Mouse (Mus musculus) cerebellum, adult 2 months (tissue): ENCODE data around the gene Steap3. TPM values are rescaled to one million over a fixed set of nuclear protein-coding genes. Genes with fewer than 3 reads are reported as not detected.

Experiments
- DNase-seq, 2 experiments: peaks; one replicate each; pipeline ENCODE4 v3.0.0; 2021
- H3K27ac ChIP-seq: fragments of 200-500 bp; 2 replicates; pipeline ENCODE4 v1.5.1; 2012; ENCODE audit warnings: low read length, control low read depth, inconsistent platforms; ENCODE audit not compliant: insufficient read depth
- H3K27me3 ChIP-seq: fragments of 200-500 bp; 2 replicates; pipeline ENCODE4 v1.6.1; 2012; ENCODE audit warnings: inconsistent platforms, mild to moderate bottlenecking, low read length, moderate library complexity; ENCODE audit not compliant: control insufficient read depth, insufficient read depth
- H3K4me1 ChIP-seq: fragments of 200-500 bp; 2 replicates; pipeline ENCODE4 v1.6.1; 2011; ENCODE audit warnings: low read length; ENCODE audit not compliant: control insufficient read depth, insufficient read depth
- H3K4me3 ChIP-seq: fragments of 200-500 bp; replicated peaks from 2 replicates; pipeline ENCODE3; 2011; ENCODE audit warnings: mild to moderate bottlenecking, low read depth, low read length, control low read depth; ENCODE audit not compliant: insufficient read depth
- CTCF ChIP-seq: fragments of 200-500 bp; IDR thresholded peaks from 2 replicates; pipeline ENCODE4 v1.5.1; 2011; ENCODE audit warnings: low read depth, mild to moderate bottlenecking, control low read depth, low read length, moderate library complexity, borderline replicate concordance; ENCODE audit not compliant: insufficient read depth
- POLR2A ChIP-seq: fragments of 200-500 bp; IDR thresholded peaks from 2 replicates; pipeline ENCODE4 v1.6.1; 2011; ENCODE audit warnings: low read length, control low read depth, borderline replicate concordance; ENCODE audit not compliant: insufficient read depth
- WGBS: fragments of 180-500 bp; shearing (Covaris S2); methylation state at CpG from one replicate; pipeline ENCODE4 v1.1.7; 2018; 5-methylcytosine and 5-hydroxymethylcytosine counted together
- polyA plus RNA-seq: library from polyadenylated mRNA; depleted of rRNA; stranded (reverse); fragments of >200 nt; gene quantifications from 2 replicates; pipeline ENCODE4 v1.2.3, GENCODE M21; 2012

Steap3 gene
- polyA plus RNA-seq, 1 experiment = 3.5 TPM

DNA sequence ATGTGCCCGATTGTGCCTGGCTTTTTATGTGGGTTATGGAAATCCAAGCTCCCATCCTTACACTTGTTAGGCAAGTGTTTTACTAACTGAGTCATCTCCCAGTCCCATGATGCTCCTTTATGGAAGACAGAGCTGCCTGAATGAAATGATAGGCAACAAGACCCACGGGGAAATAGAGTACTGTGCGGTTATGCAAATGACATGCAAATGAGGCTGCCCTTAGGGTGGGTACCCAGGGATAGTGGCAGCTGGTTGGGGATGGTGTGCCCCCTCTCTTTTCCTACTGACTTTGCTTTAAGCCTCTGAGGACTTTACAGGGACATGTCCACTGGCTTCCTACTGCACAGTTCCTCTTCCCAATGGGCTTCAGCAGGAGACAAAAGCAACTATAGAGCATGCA lies 2.7 kb upstream of the Steap3 start:
- no peak overlapping the region for H3K4me3 ChIP-seq
- no peaks in the 10 kb centered on the region for H3K27me3 ChIP-seq
- H3K27ac ChIP-seq = no peak overlapping the region
- 57% methylated on average over 3 of the region's 3 CpGs for WGBS
- no peak for DNase-seq
- no peaks in the 10 kb centered on the region for H3K4me1 ChIP-seq
- TF ChIP-seq POLR2A (no peak), CTCF (no peak)

DNA sequence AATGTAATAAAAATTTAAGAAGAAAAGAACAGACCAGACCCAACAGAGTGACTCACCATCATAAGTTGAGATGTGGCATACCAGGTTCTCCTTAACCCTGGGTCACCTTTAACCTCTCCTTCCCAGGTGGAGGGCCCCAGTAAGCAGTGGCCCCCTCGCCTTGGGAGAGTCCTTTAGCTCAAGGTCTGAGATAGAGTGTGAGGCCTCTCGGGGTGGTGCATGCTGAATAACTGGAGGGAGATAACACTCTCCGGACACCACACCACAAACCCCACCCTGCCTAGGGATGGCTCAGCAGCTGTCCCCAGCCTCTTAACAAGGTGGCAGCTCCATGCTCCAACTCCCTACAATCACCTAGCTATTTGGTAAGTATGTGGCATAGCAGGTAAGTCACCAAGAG lies 1.6 kb downstream of the Steap3 start:
- DNase-seq = no peak
- Histone ChIP-seq H3K27ac (no peak overlapping the region), H3K4me1 (no peaks in the 10 kb centered on the region), H3K27me3 (no peaks in the 10 kb centered on the region), H3K4me3 (no peak overlapping the region)
- TF ChIP-seq CTCF = no peak
- no peak for TF ChIP-seq POLR2A
- 83% methylated on average over 3 of the region's 3 CpGs for WGBS

- Histone ChIP-seq H3K4me1 (0 out of 2 replicates have a peak, but pooled peaks cover 3% of the 10 kb centered on the region), H3K4me3 (no peak overlapping the region), H3K27me3 (no peaks in the 10 kb centered on the region), H3K27ac (no peak overlapping the region)
- no peak for DNase-seq
- 75% methylated on average over 7 of the region's 7 CpGs for WGBS
- no peak for TF ChIP-seq POLR2A
- no peak for TF ChIP-seq CTCF
These were observed 2.4 kb downstream of the Steap3 start for GRCm38 (mm10) chr1:120270115-120270514.

GRCm38 (mm10) chr1:120267631-120268030 lies 4.9 kb downstream of the Steap3 start:
- Histone ChIP-seq H3K4me3 (no peak overlapping the region), H3K4me1 (0 out of 2 replicates have a peak, but pooled peaks cover 3% of the 10 kb centered on the region), H3K27ac (no peak overlapping the region), H3K27me3 (no peaks in the 10 kb centered on the region)
- 92% methylated on average over 3 of the region's 3 CpGs for WGBS
- TF ChIP-seq POLR2A = no peak
- TF ChIP-seq CTCF = no peak
- no peak for DNase-seq

DNA sequence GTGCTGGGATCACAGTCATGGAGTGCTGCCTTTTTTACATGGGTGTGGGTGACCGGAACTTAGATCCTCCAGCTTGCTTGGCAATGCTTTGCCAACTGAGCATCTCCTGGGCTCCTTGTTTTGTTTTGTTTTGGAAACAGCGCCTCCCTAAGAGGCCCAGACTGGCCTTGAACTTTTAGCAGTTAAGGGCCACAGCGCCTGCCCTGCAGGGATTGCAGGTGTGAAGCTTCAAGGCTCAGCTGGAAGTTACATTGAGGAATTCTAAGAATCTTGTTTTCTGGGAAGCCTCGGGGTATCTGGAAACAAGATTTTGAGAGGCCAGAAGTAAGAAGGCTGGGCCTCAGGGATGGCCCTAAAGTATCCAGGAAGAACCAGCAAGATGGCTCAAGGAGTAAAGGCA lies 6.0 kb downstream of the Steap3 start:
- H3K4me1 ChIP-seq = 0 out of 2 replicates have a peak, but pooled peaks cover 3% of the 10 kb centered on the region
- H3K27me3 ChIP-seq = no peaks in the 10 kb centered on the region
- no peak for DNase-seq
- H3K27ac ChIP-seq = no peak overlapping the region
- WGBS = 84% methylated on average over 4 of the region's 4 CpGs
- TF ChIP-seq POLR2A (no peak), CTCF (no peak)
- H3K4me3 ChIP-seq = no peak overlapping the region

GRCm38 (mm10) chr1:120264861-120265686 lies 7.4 kb downstream of the Steap3 start:
- H3K4me1 ChIP-seq = 0 out of 2 replicates have a peak, but pooled peaks cover 3% of the 10 kb centered on the region
- no peaks in the 10 kb centered on the region for H3K27me3 ChIP-seq
- peak overlapping the region; percentile 71 for H3K4me3 ChIP-seq
- 2% methylated on average over 40 of the region's 40 CpGs for WGBS
- no peak for TF ChIP-seq CTCF
- TF ChIP-seq POLR2A = no peak
- peak; percentile 57 to 58 for DNase-seq
- H3K27ac ChIP-seq = no peak overlapping the region

DNA sequence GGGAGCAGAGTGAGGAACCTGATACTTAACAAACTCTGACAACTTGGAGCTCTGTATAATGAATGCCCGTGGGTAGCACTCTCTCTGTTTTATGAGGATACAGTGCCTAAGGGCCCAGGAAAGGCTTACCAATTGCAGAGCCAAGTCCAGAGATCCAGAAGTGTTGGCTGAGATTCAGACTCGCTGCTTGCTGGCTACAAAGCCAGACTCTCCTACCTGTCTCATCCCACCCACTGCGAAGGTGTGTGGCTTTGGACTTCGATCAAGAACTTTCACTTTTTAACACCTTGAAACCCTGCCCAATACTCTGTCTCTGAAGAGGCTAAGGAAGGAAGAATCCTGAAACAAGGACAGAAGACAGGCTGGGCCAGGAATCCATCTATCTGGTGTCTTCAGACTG lies 9.3 kb downstream of the Steap3 start:
- TF ChIP-seq CTCF = no peak
- Histone ChIP-seq H3K4me1 (0 out of 2 replicates have a peak, but pooled peaks cover 3% of the 10 kb centered on the region), H3K4me3 (no peak overlapping the region), H3K27ac (no peak overlapping the region), H3K27me3 (no peaks in the 10 kb centered on the region)
- no peak for DNase-seq
- 76% methylated on average over 4 of the region's 4 CpGs for WGBS

GRCm38 (mm10) chr1:120261166-120261565 lies 11.3 kb downstream of the Steap3 start:
- DNase-seq = no peak
- 93% methylated on average over 5 of the region's 5 CpGs for WGBS
- H3K4me3 ChIP-seq = no peak overlapping the region
- TF ChIP-seq POLR2A = no peak
- TF ChIP-seq CTCF = no peak
- 0 out of 2 replicates have a peak, but pooled peaks cover 3% of the 10 kb centered on the region for H3K4me1 ChIP-seq
- H3K27ac ChIP-seq = no peak overlapping the region
- H3K27me3 ChIP-seq = no peaks in the 10 kb centered on the region
